Mouse (Mus musculus) erythroblast, adult 5-6 weeks (primary cell): ENCODE data around the gene Gmeb1. TPM values are rescaled to one million over a fixed set of nuclear protein-coding genes. Genes with fewer than 3 reads are reported as not detected.
"Not testable (repeated sequence)": the region's sequence is repeated elsewhere in the genome, so short reads cannot be mapped to it uniquely, and the experiment has no call there.

Source experiments
- ATAC-seq: replicated peaks from 2 replicates; pipeline ENCODE4 v1.8.0; 2016; ENCODE audit warnings: moderate number of reproducible peaks, mild to moderate bottlenecking, moderate TSS enrichment, inconsistent platforms; ENCODE audit not compliant: poor library complexity, low FRiP score, severe bottlenecking
- total RNA-seq, 2 experiments: library from RNA; stranded (forward) in 1 of 2; stranded (reverse) in 1 of 2; fragments of 150-400 nt in 1 of 2; fragments of 200-764, 138-1000 nt in 1 of 2; gene quantifications; 2 replicates each; pipeline versions ENCODE4 v1.2.3 to v1.2.4; 2015 to 2017; ENCODE audit warnings: low replicate concordance in 2 of 2

Gene Gmeb1
- total RNA-seq (2015; ENCODE audit: low replicate concordance) = 7.5 and 12.5 TPM in 2 replicates
- 10.3 and 12.5 TPM in 2 replicates for total RNA-seq (2017; ENCODE audit: low replicate concordance)

DNA sequence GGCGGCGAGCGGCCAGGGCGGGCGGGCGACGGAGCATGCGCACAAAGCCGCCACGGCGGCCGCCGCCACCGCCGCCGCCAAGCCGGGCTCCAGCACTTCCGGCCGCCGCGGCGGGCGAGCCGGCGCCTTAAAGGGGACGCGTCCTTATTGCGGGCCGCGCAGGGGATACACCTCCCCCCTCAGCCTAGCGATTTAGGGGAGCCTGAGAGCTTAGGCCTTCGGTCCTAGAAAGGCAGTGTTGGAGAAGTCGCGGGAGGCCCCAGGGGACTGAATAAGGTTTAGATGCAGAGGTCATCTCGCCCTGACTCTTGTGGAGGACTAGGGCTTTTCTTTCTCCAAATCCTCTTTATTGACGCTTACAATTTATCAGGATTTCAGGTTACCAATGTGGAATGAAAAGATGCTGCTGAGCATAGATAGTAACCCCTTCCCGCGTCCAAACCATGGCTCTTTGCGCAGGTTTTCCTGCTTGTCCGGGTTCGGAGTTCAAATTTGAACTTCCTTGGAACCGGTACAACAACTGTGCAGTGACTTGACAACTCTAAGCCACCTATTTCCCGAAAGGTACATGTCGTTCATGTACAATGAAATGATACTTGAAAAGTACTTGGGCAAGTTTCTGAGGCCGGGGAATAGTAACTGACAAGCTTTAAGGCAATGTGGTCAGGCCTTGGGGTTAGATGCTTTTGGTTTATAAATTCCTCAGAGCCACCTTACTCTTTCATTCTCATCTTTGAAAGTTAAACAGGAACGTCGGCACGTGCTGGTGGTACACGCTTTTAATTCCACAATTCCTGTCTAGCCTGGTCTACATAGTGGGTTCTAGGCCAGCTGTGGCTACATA, at the start of gene Gmeb1:
Gmeb1 (minus strand) TSS at position 89 of the 844 bp plus-strand sequence.
- peak; percentile 77 for ATAC-seq

GRCm38 (mm10) chr4:132309849-132310472, 48.6 kb upstream of the Gmeb1 start:
- ATAC-seq = peak; percentile 58

DNA sequence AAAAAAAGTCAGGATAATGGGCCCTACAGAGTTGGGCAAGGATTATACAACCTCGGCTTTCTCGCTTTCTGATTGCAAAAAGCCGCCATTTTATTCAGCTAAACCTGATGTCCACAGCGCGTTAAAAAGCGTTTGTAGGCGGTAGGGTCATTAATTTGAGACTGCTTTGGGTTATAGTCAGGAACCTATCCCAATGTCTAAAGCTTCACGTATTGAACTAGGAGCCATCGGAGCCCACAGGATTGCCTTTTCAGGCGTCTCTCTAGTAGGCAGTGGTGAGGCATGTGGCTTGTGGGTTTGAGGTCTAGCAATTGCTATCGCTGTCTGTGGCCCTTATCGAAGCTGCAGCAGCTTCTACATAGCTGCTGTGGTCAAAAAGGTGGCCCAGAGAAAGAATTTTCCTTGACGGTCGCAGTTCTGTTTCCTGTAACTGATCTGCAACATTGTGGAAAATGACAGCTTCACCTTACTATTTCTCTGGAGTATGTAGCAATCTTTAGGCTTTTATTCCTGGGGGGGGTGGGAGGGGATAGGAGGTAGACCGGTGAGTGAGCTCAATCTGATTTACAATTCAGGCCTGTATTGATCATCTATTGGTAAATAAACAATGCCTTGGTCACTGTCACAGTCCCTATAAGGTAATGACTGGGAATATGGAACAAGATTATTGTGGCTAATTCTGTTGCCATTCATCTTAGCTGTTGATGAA, 47.9 kb upstream of the Gmeb1 start:
- ATAC-seq = peak; percentile 61

DNA sequence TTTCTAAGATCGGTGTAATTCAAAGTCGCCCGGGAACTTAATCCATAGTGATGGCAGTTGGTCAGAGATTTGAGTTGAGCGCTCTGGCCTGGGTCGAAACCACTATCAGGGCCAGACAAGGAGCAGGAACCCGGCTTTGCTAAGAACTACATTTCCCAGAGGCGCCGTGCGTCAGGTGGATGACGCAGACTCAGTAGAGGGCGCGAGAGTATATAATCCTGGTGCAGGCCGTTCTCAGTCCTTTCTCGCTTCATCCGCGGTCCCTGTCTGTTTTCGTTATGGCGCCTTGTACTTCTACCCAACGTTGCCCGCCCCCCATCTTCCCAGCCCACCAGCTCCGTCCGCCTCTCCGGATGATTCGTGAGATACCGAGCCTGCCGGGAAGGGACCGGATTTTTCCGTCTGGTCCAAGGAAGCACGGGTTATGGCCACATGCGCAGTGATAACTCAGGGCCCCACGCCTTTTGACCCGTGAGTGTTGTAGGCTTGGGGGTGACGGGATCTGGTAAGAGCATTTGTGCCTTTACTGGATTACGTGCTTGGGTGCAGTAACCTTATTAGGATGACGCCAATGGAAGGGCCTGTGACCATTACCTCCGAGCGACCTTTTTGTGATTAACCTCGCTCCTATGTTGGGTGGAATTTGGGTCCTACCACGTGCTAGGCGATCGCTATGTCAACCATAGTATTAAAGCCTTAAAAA, 47.2 kb upstream of the Gmeb1 start:
- ATAC-seq = peak; percentile 98

- ATAC-seq = no peak
Observed at GRCm38 (mm10) chr4:132306004-132306403, 44.6 kb upstream of the Gmeb1 start.

GRCm38 (mm10) chr4:132305276-132305675, 43.9 kb upstream of the Gmeb1 start:
- no peak for ATAC-seq

GRCm38 (mm10) chr4:132303484-132303883, 42.1 kb upstream of the Gmeb1 start:
- ATAC-seq = not testable (repeated sequence)

DNA sequence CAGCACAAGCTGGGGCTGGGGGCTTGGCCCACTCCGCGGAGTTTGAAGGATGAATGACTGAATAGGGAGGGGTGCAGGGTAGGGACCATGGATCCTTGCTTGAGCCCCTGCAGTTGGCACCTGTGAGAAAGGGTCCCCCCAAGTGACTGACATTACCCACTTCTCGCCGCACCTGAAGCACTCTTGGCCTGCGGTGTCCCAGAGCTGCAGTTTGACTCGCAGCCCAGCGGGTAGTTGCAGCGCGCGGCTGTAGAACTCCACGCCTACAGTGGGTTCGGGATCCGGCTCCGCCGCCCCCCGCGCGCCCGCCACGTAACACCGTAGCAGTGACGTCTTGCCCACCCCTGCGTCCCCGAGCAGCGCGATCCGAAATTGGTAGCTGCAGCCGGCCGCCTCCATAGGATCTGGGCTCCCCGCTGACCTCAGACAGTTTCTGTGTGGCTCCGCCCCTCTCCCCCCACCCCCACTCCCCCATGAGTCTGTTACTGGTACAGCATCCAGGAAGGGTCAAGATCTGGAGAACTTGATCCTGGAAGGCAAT, 41.6 kb upstream of the Gmeb1 start, which contains the start of gene Rab42:
Rab42 (minus strand) TSS at position 447 of the 541 bp plus-strand sequence.
- ATAC-seq = peak; percentile 70

DNA sequence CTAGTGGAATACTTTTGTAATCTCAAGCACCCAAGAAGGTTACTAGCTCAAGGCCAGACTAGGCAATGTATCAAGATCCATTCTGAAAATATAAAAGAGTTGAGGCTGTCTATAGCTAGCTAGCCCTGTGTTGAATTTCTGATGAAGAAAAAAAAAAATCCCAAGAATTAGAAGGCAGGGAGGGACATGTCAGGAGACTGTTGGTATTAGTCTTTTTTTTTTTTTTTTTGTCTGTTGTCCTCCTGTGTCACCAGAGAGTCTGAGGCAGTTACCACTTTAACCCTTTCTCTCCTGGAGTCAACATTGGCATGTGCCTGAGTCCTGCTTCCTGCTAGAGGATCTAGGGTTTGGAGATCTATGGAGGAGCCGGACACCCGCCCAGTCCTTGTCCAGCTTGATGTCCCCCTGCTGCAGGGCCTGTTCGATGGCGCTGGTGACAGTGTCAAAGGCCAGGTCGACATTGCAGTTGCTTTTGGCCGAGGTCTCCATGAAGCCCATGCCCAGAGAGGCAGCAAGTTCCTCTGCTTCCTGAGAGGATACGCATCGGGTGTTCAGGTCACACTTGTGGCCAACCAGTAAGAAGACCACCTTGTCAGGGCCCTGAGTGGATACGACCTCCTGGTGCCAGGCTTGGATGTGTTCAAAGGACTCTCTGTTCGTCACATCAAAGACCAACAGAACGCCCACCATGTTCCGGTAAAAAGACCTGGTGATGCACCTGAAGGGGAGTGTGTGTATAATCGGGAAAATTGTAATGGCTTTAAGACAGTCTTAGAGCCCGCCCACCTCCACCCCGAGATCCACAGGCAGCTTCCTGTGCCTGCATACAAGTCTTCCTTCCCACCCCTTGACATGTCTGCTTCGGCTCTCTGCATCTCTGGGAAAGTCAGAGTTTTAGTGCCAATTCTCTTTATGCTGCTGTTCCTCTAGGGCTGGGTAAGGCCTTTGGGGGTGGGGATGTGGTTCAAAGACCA, 40.9 kb upstream of the Gmeb1 start:
- no peak for ATAC-seq

DNA sequence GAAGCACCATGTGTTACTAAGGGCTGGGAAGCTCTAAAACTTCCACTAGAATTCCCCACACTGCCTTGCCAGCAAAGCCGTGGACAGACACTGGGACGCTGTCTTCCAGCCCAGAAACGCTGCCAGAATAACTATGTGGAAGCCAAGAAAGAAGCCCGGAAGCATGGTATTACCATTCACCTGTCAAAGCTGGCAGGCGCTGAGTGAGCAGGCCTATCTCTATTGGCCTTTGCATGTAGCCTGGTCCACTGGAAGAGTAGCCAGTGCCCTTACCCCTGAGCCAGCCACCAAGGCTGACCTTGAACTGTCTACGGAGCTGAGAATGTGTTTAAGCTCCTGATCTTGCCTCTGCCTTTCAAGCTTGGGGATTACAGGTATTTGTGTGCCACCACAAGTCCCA, 40.1 kb upstream of the Gmeb1 start:
- ATAC-seq = no peak

- no peak for ATAC-seq
Observed at GRCm38 (mm10) chr4:132299849-132300248, 38.4 kb upstream of the Gmeb1 start.

- no peak for ATAC-seq
Observed at GRCm38 (mm10) chr4:132295696-132296390, 34.4 kb upstream of the Gmeb1 start.

DNA sequence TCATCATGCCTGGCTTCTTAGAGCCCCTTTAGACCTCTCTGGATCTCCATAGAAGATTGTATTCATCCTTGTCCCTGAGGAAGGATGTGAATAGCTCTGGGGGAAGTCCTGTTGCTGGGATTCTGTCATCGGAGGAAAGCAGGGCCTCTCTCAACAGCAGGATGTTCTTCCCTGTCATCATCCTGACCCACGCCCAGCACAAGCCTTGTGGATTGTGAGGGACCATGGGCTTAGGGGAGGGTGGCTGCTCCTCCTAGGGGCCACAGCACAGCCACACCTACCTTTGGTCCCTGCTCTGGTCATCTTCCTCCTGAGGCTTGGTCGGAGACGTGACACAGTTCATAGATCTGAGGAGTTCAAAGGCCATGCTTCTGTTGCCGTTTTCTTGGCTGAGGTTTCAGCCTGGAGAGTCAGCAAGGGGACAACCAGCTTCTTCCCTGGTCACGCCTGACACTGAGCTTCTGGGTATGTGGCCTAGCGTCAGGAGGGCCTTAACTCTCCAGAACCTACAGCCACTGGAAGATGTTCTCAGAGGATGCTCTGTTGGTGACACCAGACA, 32.4 kb upstream of the Gmeb1 start:
- no peak for ATAC-seq

DNA sequence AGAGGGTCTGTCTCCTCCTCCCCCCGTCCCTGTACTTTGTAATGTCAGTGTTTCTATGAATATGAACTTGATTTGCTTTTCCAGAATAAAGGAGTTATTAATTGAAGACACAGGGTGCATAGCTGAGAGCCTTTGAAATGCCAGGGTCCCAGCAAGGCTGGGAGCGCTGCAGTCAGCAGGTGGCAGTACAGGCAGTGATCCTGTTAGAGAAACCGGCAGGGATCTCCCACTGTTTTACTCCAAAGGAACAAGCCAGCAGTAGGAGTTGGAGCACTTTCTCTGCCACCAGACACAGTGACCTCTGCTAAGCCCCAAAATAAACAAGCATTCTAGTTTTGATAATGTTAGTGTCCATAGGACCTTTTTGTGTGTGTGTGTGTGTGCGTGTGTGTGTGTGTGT, 31.6 kb upstream of the Gmeb1 start:
- ATAC-seq = no peak

DNA sequence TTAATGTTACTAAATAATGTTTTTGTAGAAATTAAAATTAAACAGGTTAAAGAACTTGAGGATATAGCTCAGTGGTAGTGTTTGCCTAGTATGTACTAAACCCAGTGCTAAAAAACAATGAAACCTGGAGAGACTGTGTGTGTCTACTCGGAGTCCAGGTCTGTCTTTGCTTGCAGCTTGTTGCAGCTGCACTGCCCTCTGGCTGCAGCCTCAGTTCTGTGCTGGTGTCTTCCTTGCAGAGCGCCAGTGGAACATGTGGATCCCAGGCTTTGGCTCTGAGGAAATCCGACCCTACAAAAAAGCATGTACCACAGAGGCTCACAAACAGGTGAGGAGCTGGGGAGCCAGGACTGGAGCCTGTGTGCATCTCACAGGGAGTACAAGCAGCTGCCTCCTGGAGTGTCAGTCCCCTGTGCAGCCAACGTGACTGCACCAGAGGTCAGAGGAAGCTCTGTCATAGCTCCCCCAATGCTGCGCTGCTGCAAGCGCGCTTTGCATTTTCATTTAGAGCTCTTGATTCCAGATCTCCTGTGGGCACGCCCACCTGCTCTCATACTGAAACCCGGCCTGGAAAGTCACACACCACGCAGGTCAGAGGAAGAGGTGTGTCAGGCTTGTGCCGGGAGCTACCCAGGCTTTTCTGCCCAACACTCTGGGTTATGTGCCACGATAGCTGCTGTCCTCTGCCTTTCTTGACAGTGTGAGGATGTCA, 30.4 kb upstream of the Gmeb1 start:
- ATAC-seq = no peak

DNA sequence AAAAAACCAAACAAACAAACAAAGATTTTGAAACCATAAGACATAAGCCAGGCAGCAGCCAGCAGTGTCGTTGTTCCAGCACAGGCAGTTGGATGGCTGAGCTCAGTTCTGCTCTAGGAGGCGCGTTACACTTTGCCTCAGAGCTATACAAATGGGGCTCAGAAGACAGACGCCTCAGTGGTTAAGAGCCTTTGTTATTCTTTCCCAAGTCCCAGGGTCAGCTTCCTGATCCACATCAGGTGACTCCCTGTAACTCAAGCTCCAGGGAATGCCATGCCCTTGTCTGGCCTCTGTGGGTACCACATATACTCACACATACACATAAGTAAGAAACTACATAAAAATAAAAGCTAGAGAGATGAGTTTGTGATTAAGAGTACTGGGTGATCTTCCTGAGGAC, 29.7 kb upstream of the Gmeb1 start:
- ATAC-seq = no peak

DNA sequence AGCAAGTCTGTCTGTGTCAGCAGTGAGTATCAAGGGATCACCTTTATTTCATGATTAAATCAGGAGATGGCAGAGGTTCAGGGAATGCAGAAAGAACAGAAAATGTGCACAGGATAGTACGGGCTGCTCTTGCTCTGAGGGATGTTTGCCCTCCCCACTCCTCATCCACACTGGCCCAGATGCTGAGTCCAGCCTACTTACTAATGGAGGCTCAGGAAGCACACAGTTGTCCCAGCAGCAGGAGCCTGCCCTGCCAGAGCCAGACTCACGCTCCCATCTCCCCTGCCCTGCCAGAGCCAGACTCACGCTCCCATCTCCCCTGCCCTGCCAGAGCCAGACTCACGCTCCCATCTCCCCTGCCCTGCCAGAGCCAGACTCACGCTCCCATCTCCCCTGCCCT, 27.4 kb upstream of the Gmeb1 start:
- not testable (repeated sequence) for ATAC-seq
